Mouse (Mus musculus): Measurements from ENCODE around the gene Phactr2. TPM values are rescaled to one million over a fixed set of nuclear protein-coding genes. Genes with fewer than 3 reads are reported as not detected.
A peak's percentile ranks its signal among the peaks of the same experiment; 100 is the strongest.

Phactr2 gene
- polyA plus RNA-seq, 1 experiment from 2014 or later, result 27.2 TPM

DNA sequence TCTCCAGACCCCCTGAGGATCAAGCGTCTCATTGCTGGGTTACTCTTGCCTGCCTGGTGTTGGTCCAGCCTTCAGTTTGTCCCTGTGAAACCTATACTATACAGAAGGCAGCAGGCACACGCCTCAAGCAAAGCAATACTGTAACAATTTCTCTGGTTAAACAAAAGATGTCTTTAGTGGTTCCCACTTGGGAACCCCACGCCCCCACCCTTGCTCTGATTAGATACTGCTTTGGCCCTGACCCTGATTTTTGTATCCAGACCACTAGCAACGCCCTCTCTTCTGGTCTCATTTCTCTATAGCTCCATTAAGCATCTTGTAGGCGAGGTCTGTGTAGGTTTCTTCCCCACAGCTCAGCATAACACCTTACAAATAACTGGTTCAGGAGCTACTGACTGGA, 159.2 kb downstream of the Phactr2 start:
- H3K9ac ChIP-seq, result no peak overlapping the region
- no peak overlapping the region for H3K27ac ChIP-seq
- 78% methylated on average over 5 of the region's 5 CpGs for WGBS

DNA sequence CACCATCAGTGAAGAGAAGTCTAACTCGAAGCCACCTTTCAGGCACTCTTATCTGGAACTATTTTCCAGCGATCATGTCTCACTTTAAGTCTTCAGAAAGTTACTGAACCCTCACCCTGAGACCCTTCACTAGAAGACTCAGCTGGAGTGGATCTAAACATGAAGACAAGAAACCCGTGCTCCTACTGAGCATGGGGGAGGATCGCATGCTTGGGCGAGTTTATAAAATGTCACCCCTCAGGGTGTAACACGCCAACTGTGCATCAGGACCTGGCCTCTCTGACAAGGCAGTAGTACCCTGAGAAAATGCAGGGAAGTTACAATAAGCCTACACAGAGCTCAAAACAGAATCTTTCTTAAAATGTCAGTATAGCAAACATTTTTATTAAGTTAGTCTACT, 161.6 kb downstream of the Phactr2 start:
- Histone ChIP-seq H3K27ac (0 out of 2 replicates have a peak overlapping the region, but pooled peaks have one; percentile 24), H3K9ac (no peak overlapping the region)

More for the DNA sequence above, 159.2 kb downstream of the Phactr2 start:
- ATAC-seq (ENCODE audit: insufficient number of reproducible peaks, insufficient read depth, low FRiP score, low TSS enrichment), result no peak
- Histone ChIP-seq H3K36me3 (no peaks in the 10 kb centered on the region), H3K4me1 (peaks cover 4% of the 10 kb centered on the region; the same call in 1 of the 2 replicates), H3K4me3 (no peak overlapping the region), H3K27me3 (no peaks in the 10 kb centered on the region), H3K4me2 (replicated peaks) (no peak overlapping the region), H3K9me3 (no peaks in the 10 kb centered on the region)

DNA sequence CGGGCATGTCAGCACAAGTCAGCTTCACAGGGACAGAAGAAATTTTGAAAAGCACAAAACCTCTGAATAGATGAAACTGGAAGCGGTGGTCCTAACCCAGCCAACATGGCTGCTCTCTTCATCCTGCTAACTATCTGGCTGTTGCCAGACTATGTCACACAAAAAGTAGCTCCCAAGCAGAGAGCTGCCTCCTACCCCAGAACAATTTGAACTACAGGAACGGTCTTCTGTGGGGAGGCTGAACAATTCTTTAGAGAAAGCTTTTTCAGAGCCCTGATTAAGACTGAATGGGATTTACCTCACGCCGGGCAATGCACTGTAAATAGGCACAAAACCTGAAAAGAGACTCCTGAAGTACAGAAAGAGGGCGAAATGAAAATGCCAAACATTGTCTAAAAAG, 162.6 kb downstream of the Phactr2 start:
- ATAC-seq (ENCODE audit: insufficient number of reproducible peaks, insufficient read depth, low FRiP score, low TSS enrichment), result no peak
- no peak overlapping the region for H3K9ac ChIP-seq
- H3K27ac ChIP-seq, result peak overlapping the region; percentile 24; the same call in 1 of the 2 replicates
- no peaks in the 10 kb centered on the region for H3K9me3 ChIP-seq
- H3K36me3 ChIP-seq, result no peaks in the 10 kb centered on the region
- WGBS, result 73% methylated on average over 6 of the region's 6 CpGs
- no peaks in the 10 kb centered on the region for H3K27me3 ChIP-seq
- no peak overlapping the region for H3K4me3 ChIP-seq
- peaks cover 4% of the 10 kb centered on the region; the same call in 1 of the 2 replicates for H3K4me1 ChIP-seq
- no peak overlapping the region for H3K4me2 ChIP-seq (replicated peaks)

More for the DNA sequence above, 161.6 kb downstream of the Phactr2 start:
- 60% methylated on average over 6 of the region's 6 CpGs for WGBS
- Histone ChIP-seq H3K9me3 (no peaks in the 10 kb centered on the region), H3K36me3 (no peaks in the 10 kb centered on the region), H3K4me1 (peaks cover 4% of the 10 kb centered on the region; the same call in 1 of the 2 replicates), H3K27me3 (no peaks in the 10 kb centered on the region), H3K4me2 (replicated peaks) (no peak overlapping the region), H3K4me3 (no peak overlapping the region)
- no peak for ATAC-seq (ENCODE audit: insufficient number of reproducible peaks, insufficient read depth, low FRiP score, low TSS enrichment)

DNA sequence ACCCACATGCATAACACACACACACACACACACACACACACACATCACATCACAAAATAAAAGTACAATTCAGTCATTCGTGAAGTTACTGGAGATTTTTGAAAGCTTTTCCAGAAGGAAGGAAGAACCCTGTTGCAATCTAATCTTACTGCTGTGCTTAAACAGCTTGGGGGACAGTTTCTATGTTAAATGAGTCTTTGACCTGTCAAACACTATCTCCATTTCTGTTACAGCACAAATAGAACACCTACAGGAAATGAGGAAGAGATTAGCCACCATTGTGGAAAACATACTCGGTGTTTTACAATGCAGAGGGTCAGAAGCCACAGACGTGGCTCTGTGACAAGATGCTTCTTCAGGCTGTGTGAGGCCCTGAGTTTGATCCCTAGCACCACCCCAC, 164.1 kb downstream of the Phactr2 start:
- Histone ChIP-seq H3K27me3 (no peaks in the 10 kb centered on the region), H3K4me1 (peaks cover 4% of the 10 kb centered on the region; the same call in 1 of the 2 replicates), H3K9me3 (no peaks in the 10 kb centered on the region), H3K9ac (no peak overlapping the region), H3K27ac (no peak overlapping the region), H3K36me3 (no peaks in the 10 kb centered on the region), H3K4me2 (replicated peaks) (no peak overlapping the region), H3K4me3 (no peak overlapping the region)
- whole genome bisulfite sequencing, result 76% methylated on average over 3 of the region's 3 CpGs
- ATAC-seq (ENCODE audit: insufficient number of reproducible peaks, insufficient read depth, low FRiP score, low TSS enrichment), result no peak

DNA sequence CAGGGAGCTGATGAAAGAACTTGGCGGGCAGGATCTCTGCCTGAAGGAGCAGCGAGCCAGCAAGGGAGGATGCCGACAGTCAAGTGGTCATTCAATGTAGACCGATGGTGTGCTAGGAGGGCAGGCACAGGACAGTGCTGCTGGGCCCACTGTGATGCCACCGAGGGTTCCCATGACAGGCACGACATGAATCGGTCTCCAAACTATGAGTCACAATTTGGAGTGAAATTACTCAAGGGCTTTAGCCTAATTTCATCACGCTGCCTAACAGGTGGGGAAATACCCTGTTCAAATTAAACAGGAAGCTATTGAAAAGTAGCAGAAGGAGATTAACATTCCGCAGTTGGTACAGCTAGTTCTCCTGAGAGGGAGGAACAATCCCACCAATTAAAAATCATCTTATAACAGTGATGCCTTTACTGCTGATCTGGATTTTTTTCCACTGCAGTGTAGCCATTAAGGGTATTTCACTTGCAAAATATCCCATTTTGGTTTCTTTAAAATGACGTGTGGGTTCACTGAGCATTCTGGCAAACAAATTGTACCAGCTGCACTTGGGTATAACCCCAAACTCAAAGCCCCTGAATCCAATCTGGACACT, 169.5 kb downstream of the Phactr2 start:
- Histone ChIP-seq H3K9ac (no peak overlapping the region), H3K27ac (no peak overlapping the region), H3K4me3 (no peak overlapping the region), H3K4me1 (no peaks in the 10 kb centered on the region), H3K9me3 (no peaks in the 10 kb centered on the region), H3K4me2 (replicated peaks) (no peak overlapping the region), H3K27me3 (no peaks in the 10 kb centered on the region), H3K36me3 (no peaks in the 10 kb centered on the region)
- ATAC-seq (ENCODE audit: insufficient number of reproducible peaks, insufficient read depth, low FRiP score, low TSS enrichment), result no peak
- WGBS, result 78% methylated on average over 10 of the region's 10 CpGs

DNA sequence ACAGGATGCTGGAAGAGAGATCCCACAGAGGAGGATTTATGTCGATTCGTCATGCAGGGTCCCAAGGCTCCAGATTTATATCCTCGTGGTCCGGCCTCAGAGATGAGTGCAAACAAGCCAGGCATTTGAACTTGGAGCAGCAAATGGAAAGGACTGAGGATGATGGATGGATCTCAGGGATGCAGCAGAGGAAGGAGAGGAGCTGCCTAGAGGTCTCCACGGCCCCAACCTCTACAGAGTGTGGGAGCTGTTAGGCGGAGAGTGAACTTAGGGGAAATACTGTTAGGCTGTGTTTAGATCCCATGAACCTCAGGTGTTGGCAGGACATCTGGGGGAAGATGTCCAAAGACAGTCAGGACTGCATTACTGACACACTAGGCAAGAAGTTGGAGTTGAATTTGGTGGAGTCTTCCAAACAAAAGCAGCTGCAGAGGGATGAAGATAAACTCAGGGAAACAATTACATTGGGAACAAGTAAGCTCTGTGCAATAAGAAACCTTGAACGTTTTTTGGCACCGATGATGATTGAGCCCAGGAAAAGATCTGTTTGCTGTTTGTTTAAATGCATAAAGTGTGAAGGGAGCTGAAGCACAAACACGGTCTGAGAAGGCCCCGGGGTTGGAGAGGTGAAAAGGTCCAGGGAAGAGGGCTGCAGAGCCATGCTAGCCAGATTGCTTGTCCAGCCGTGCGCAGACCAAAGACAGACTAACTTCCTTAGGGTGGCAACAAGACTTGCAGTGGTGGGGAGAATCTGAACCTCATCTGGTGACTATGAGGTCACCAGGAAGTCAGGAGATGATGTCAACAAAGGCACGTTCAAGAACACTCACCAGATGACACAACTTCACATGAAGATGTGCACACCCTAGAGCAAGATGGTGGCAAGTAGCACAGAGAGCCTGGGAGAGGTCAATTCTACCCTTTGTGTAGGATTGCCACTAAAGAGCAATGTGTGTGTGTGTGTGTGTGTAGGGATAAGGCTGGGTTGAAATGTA, 170.6 kb downstream of the Phactr2 start:
- Histone ChIP-seq H3K9me3 (no peaks in the 10 kb centered on the region), H3K4me2 (replicated peaks) (no peak overlapping the region), H3K36me3 (no peaks in the 10 kb centered on the region), H3K9ac (no peak overlapping the region), H3K4me1 (no peaks in the 10 kb centered on the region), H3K27ac (no peak overlapping the region), H3K4me3 (no peak overlapping the region), H3K27me3 (no peaks in the 10 kb centered on the region)
- 72% methylated on average over 13 of the region's 13 CpGs for WGBS
- no peak for ATAC-seq (ENCODE audit: insufficient number of reproducible peaks, insufficient read depth, low FRiP score, low TSS enrichment)

DNA sequence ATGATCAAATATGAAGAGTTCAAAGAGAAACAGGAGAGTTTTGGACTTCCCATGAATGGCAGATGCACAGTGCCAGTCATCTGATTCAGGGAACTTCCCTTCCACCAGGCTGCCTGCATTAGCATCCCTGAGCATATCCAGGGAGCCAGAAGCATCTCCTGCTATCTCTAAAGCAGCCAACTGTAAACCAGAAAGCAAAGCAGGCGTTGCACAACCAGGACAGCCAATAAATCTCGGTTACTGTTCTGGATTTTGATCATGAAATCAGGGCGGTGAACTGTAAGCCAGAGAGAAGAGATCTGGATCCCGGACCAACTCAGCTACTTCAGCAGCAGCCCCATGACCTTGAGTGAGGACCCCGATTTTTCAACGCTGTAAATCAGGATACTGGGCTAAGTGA, 173.6 kb downstream of the Phactr2 start:
- Histone ChIP-seq H3K27ac (no peak overlapping the region), H3K4me1 (no peaks in the 10 kb centered on the region), H3K4me2 (replicated peaks) (no peak overlapping the region), H3K4me3 (no peak overlapping the region), H3K9me3 (no peaks in the 10 kb centered on the region), H3K27me3 (no peaks in the 10 kb centered on the region), H3K36me3 (no peaks in the 10 kb centered on the region), H3K9ac (no peak overlapping the region)
- WGBS, result 84% methylated on average over 6 of the region's 6 CpGs
- ATAC-seq (ENCODE audit: insufficient number of reproducible peaks, insufficient read depth, low FRiP score, low TSS enrichment), result no peak

DNA sequence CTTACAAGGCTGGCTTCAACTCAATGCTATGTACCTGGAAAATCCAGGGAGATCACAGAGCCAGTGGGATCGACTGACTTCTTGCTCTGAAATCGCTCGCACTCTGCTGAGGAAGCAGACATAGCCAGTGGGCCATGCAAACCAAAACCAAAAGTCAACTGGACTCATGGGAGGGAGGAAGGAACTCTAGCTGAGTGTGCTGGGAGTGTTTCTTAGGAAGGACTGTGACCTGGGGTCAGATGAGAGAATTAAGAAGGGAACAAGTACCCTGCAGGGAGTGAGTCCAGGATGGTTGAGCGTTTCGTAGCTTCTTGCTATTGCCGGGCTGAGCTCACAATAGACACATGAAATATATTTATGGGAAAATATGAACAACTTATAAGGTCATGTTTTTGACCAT, 174.0 kb downstream of the Phactr2 start:
- no peaks in the 10 kb centered on the region for H3K27me3 ChIP-seq
- no peak overlapping the region for H3K27ac ChIP-seq
- 72% methylated on average over 6 of the region's 6 CpGs for WGBS
- H3K9me3 ChIP-seq, result no peaks in the 10 kb centered on the region
- H3K4me1 ChIP-seq, result no peaks in the 10 kb centered on the region
- H3K9ac ChIP-seq, result no peak overlapping the region
- ATAC-seq (ENCODE audit: insufficient number of reproducible peaks, insufficient read depth, low FRiP score, low TSS enrichment), result no peak
- no peaks in the 10 kb centered on the region for H3K36me3 ChIP-seq
- H3K4me3 ChIP-seq, result no peak overlapping the region
- no peak overlapping the region for H3K4me2 ChIP-seq (replicated peaks)

DNA sequence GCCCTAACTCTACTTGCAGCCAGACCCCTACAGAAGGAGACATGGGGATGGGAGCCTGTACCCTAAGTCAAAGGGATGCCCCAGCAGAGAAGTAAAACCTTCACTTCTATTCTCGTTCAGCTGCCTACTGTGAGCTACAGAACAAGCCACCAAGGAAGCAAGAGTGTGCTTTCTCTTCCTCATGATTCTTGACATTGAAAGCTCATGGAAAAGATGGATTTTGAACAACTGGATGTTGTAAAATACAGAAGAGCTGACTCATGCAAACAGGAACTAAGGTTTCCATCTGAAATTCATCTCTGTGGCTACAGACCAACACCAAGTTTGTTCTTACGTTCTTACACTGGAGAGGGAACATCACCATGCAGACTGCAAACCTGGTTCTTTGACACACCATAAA, 179.3 kb downstream of the Phactr2 start:
- WGBS, result 90% methylated on average over 2 of the region's 2 CpGs
- H3K27me3 ChIP-seq, result no peaks in the 10 kb centered on the region
- H3K9me3 ChIP-seq, result no peaks in the 10 kb centered on the region
- H3K4me3 ChIP-seq, result no peak overlapping the region
- ATAC-seq (ENCODE audit: insufficient number of reproducible peaks, insufficient read depth, low FRiP score, low TSS enrichment), result no peak
- no peak overlapping the region for H3K9ac ChIP-seq
- no peaks in the 10 kb centered on the region for H3K4me1 ChIP-seq
- H3K27ac ChIP-seq, result no peak overlapping the region
- H3K36me3 ChIP-seq, result 0 out of 2 replicates have a peak, but pooled peaks cover 3% of the 10 kb centered on the region
- H3K4me2 ChIP-seq (replicated peaks), result no peak overlapping the region

DNA sequence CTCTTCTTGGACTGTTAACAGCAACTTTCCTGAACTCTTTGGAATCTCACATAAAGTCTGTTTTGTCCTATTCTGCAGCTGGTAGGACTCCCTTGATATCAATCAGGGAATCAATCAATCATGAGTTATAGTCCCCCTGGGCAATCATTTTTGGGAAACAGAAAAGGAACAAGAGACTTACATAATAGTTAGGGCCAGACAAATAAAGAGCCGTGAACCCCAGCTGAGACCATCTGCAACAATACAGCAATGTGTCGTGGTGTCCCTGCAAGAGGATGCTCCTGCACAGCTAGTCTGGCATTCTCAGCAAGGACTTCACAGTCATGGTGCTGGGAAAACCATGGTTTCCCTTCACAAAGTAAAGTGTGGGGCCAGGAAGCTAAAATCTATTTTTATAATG, 182.2 kb downstream of the Phactr2 start:
- Histone ChIP-seq H3K4me1 (no peaks in the 10 kb centered on the region), H3K27me3 (no peaks in the 10 kb centered on the region), H3K9me3 (no peaks in the 10 kb centered on the region), H3K4me2 (replicated peaks) (no peak overlapping the region), H3K4me3 (no peak overlapping the region), H3K9ac (no peak overlapping the region), H3K27ac (no peak overlapping the region), H3K36me3 (0 out of 2 replicates have a peak, but pooled peaks cover 3% of the 10 kb centered on the region)
- 58% methylated on average over 2 of the region's 2 CpGs for WGBS
- ATAC-seq (ENCODE audit: insufficient number of reproducible peaks, insufficient read depth, low FRiP score, low TSS enrichment), result no peak

DNA sequence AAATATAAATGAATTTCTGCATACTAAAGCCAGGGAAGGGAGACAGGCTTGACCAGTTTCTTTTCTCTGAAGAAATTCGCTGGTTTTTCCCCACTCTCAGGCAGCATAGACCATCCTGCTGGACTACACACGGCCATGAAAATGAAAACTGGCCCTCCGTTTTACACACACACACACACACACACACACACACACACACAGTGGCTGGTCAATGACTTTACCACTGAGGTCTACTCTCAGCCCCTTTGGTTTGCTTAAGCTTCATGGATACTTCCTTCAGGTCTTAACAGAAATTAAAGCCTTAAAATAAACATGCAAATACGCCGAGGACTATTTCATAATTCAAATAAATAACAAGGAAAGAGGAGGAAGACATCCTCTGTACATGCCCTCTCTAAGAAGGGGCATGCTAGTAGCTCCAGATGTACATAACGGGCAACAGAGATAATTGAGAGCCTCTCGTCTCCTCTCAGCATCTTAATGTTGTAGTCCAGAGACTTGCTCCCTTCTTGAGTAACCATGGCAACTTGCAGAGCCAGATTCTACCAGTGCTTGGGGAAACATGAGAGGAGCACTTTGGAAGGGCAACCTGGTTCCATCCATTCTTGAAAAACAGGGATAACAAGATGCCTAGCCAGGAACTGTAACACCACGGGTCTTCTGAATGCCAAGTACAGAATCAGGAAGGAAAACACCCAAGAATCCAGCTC, 184.8 kb downstream of the Phactr2 start:
- ATAC-seq (ENCODE audit: insufficient number of reproducible peaks, insufficient read depth, low FRiP score, low TSS enrichment), result no peak
- Histone ChIP-seq H3K27ac (no peak overlapping the region), H3K4me3 (no peak overlapping the region), H3K36me3 (0 out of 2 replicates have a peak, but pooled peaks cover 3% of the 10 kb centered on the region), H3K4me1 (no peaks in the 10 kb centered on the region), H3K9ac (no peak overlapping the region), H3K9me3 (no peaks in the 10 kb centered on the region), H3K27me3 (no peaks in the 10 kb centered on the region), H3K4me2 (replicated peaks) (no peak overlapping the region)
- 74% methylated on average over 8 of the region's 8 CpGs for WGBS

Data from embryonic facial prominence, embryonic 12.5 days (tissue).